Mouse (Mus musculus) hindbrain, embryonic 14.5 days (tissue): ENCODE measurements around the gene Slc38a3. TPM values are rescaled to one million over a fixed set of nuclear protein-coding genes. Genes with fewer than 3 reads are reported as not detected.

ENCODE experiments used
- ATAC-seq: fragments of 200-750 bp; cut with Nextera tagmentation; 2 replicates; pipeline ENCODE4 v1.8.0; 2017; ENCODE audit warnings: moderate number of reproducible peaks, mild to moderate bottlenecking, moderate TSS enrichment, moderate library complexity; ENCODE audit not compliant: low FRiP score
- DNase-seq: peaks from one replicate; pipeline ENCODE4 v3.0.0-alpha.2; 2015; ENCODE audit warnings: low spot score
- H3K27ac ChIP-seq: fragments of 300-500 bp; sonication (generic); 2 replicates; pipeline ENCODE4 v1.5.1; 2014; ENCODE audit warnings: mild to moderate bottlenecking, moderate library complexity
- H3K27me3 ChIP-seq: fragments of 300-500 bp; sonication (generic); 2 replicates; pipeline ENCODE4 v1.6.1; 2014; ENCODE audit warnings: mild to moderate bottlenecking, low read length, mixed read lengths; ENCODE audit not compliant: control insufficient read depth, insufficient read depth
- H3K36me3 ChIP-seq: fragments of 300-500 bp; sonication (generic); replicated peaks from 2 replicates; pipeline ENCODE4 v1.6.1; 2014; ENCODE audit not compliant: control insufficient read depth, insufficient read depth
- H3K4me1 ChIP-seq: fragments of 300-500 bp; sonication (generic); replicated peaks from 2 replicates; pipeline ENCODE4 v1.6.1; 2014; ENCODE audit warnings: antibody characterized with exemption, low read length, mixed read lengths; ENCODE audit not compliant: control insufficient read depth, insufficient read depth
- H3K4me2 ChIP-seq: fragments of 300-500 bp; sonication (generic); replicated peaks from 2 replicates; pipeline ENCODE4 v1.6.1; 2014; ENCODE audit warnings: mild to moderate bottlenecking, moderate library complexity
- H3K4me3 ChIP-seq: fragments of 300-500 bp; sonication (generic); replicated peaks from 2 replicates; pipeline ENCODE4 v1.5.1; 2014; ENCODE audit warnings: mild to moderate bottlenecking, low read length
- H3K9ac ChIP-seq: fragments of 300-500 bp; sonication (generic); 2 replicates; pipeline ENCODE4 v1.6.1; 2014
- H3K9me3 ChIP-seq: fragments of 300-500 bp; sonication (generic); 2 replicates; pipeline ENCODE4 v1.6.1; 2016; ENCODE audit warnings: low read length; ENCODE audit not compliant: control insufficient read depth
- WGBS: fragments of 180-500 bp; shearing (Covaris S2); extraction: QIAGEN DNeasy Blood & Tissue Kit; methylation state at CpG from one replicate; pipeline ENCODE4 v1.1.7; 2014; 5-methylcytosine and 5-hydroxymethylcytosine counted together
- polyA plus RNA-seq: library from polyadenylated mRNA; unstranded; fragments of >200 nt; fragmentation: Nextera tagmentation; extraction: Ambion mirVana; gene quantifications from 2 replicates; pipeline ENCODE4 v1.2.1, GENCODE M21; 2014

The Slc38a3 gene
- polyA plus RNA-seq, 1 experiment from 2014 or later: 48.3 TPM

DNA sequence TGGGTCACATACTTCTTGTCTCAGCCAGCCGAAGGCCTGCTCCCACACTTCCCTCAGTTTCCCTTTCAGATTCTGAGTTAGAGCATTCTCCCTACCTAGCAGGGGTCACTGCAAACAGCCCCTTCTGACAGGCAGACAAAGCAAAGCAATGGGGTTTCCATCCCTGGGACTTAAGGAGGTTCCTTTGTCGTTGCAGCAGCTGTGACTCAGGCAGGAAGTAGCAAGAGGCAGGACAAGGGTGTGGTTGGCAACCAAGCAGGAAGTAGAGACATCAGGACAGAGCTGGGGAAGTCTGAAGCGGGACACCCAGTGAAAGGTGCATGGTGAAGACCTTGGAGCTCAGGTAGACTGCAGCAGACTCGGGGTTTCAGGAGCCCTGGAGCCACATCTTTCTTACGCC lies 44.8 kb downstream of the Slc38a3 start:
- Histone ChIP-seq H3K9me3 (no peaks in the 10 kb centered on the region), H3K36me3 (peaks cover 30% of the 10 kb centered on the region), H3K27ac (peak overlapping the region; percentile 43), H3K4me1 (peaks cover 39% of the 10 kb centered on the region), H3K4me2 (no peak overlapping the region), H3K9ac (no peak overlapping the region), H3K27me3 (no peaks in the 10 kb centered on the region), H3K4me3 (no peak overlapping the region)
- ATAC-seq: no peak
- DNase-seq: no peak
- 64% methylated on average over 5 of the region's 5 CpGs for WGBS

DNA sequence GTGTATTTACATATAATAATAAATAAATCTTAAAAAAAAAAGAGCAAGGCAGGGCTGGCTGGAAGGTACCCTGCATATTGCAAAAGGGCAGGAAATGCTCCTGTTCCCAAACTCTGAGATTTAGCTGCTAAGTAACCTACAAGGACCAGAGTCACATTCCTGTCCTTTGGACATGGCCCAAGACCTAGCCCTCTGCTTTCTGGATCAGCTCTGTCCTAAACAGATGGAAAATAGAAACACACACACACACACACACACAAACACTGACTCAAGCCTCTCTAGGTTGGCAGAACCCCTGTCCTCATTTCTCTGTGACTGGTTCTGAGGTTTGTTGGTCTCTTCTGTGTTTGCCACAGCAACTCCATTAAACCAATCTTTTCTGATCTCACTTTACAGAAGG lies 48.4 kb downstream of the Slc38a3 start:
- Histone ChIP-seq H3K27me3 (no peaks in the 10 kb centered on the region), H3K4me3 (no peak overlapping the region), H3K9me3 (no peaks in the 10 kb centered on the region), H3K27ac (no peak overlapping the region), H3K4me2 (no peak overlapping the region), H3K9ac (no peak overlapping the region), H3K4me1 (peaks cover 11% of the 10 kb centered on the region; the same call in 1 of the 2 replicates), H3K36me3 (peaks cover 64% of the 10 kb centered on the region)
- ATAC-seq: no peak
- no peak for DNase-seq

DNA sequence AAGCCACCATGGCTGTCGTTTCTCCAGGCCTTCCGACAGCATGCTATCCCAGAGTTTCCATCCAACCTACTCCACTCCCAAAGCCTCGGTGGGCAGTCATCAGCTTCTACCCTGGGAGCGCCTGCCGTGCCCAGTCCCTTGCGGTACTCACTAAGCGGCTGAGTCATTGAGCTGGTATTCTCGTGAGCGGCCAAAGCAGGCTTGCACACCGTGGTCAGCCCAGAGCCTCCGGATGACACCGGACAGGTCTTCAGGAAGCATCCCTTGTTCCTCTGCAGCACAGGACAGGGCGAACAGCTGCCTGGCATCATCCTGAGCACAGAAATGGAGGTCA lies 49.8 kb downstream of the Slc38a3 start:
- no peak overlapping the region for H3K4me3 ChIP-seq
- H3K9me3 ChIP-seq: no peaks in the 10 kb centered on the region
- ATAC-seq (no peak), DNase-seq (no peak)
- WGBS: 75% methylated on average over 13 of the region's 13 CpGs
- no peak overlapping the region for H3K9ac ChIP-seq
- no peak overlapping the region for H3K4me2 ChIP-seq
- H3K27me3 ChIP-seq: no peaks in the 10 kb centered on the region
- peaks cover 71% of the 10 kb centered on the region for H3K36me3 ChIP-seq
- H3K4me1 ChIP-seq: peaks cover 7% of the 10 kb centered on the region; the same call in 1 of the 2 replicates
- peak overlapping the region; percentile 66 for H3K27ac ChIP-seq

DNA sequence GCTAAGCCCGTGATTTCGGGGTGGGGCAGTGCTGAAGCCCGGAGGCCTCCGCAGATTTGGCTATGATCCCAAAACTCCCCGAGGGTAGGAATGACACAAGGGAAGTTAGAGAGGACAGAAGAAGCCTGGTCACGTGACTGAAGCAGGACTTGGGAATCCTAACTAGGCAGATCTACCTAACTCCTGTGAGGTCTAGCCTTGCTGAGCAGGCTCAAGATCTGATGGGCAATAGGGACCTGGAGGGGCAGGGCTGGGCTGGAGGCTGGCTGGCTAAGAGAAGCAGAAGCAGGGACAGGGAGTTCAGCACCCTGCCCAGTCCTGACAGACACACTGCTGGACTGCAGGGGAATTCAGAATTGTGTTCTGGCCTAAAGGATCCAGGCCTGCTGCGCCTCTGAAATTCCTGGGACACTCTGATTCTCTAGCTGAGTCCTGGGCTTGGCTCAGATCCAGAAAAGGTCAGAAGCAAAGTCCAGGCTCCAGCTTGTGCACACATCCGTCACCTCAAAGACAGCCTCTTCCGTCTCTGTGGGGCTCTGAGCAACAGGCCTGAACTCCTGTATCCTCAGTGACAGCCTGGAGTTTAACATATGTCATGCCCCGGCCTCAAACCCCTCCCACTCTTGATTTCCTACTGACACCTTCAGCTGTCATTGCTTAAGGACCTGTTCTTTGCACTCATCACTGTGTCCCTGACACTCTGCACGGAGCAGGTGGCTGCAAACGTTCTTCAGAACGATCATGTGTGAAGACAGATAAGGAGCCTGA lies 50.4 kb downstream of the Slc38a3 start:
- Histone ChIP-seq H3K4me2 (no peak overlapping the region), H3K27me3 (no peaks in the 10 kb centered on the region), H3K27ac (peak overlapping the region; percentile 66), H3K4me1 (peaks cover 7% of the 10 kb centered on the region; the same call in 1 of the 2 replicates), H3K9ac (no peak overlapping the region), H3K9me3 (no peaks in the 10 kb centered on the region), H3K4me3 (no peak overlapping the region), H3K36me3 (peaks cover 74% of the 10 kb centered on the region)
- ATAC-seq: no peak; the same call in 1 of the 2 replicates
- no peak for DNase-seq
- WGBS: 49% methylated on average over 13 of the region's 13 CpGs

DNA sequence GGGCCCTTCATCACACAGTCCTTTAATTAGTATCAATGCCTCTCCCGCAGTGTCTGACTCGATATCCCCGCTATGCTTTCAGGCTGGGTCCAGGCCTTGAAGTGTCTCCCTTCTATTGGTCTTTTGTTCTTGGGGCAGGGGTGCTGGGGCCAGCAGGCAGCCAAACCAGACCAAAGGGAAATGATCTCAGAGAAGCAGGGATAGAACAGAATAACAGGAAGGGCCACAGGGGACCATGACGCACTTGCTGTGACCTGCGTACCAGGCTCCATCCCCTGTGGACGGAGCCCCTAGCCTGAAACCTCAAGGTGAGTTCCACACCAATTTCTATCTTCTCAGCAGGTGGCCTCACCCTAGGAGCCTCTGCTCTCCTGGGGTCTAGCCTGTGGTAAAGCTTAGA lies 51.2 kb downstream of the Slc38a3 start:
- Histone ChIP-seq H3K27me3 (no peaks in the 10 kb centered on the region), H3K36me3 (peaks cover 78% of the 10 kb centered on the region), H3K27ac (no peak overlapping the region), H3K4me3 (no peak overlapping the region), H3K9me3 (no peaks in the 10 kb centered on the region), H3K4me2 (no peak overlapping the region), H3K9ac (no peak overlapping the region), H3K4me1 (peaks cover 7% of the 10 kb centered on the region; the same call in 1 of the 2 replicates)
- no peak for DNase-seq
- 92% methylated on average over 6 of the region's 6 CpGs for WGBS
- no peak for ATAC-seq

DNA sequence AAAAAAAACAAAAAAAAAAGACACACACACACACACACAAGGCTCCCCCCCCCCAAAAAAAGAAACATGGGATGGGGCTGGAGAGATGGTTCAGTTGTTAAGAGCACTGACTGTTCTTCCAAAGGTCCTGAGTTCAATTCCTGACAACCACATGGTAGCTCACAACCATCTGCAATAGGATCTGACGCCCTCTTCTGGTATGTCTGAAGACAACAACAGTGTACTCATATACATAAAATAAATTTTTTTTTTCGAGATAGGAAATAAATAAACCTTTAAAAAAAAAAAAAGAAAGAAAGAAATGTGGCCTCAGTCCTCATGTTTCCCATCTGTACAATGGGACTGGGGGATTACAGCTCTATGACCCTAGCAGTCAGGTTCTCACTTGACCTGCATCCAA lies 51.9 kb downstream of the Slc38a3 start:
- Histone ChIP-seq H3K27me3 (no peaks in the 10 kb centered on the region), H3K9me3 (no peaks in the 10 kb centered on the region), H3K4me1 (peaks cover 8% of the 10 kb centered on the region; the same call in 1 of the 2 replicates), H3K27ac (no peak overlapping the region), H3K9ac (no peak overlapping the region), H3K4me3 (no peak overlapping the region), H3K36me3 (peaks cover 73% of the 10 kb centered on the region), H3K4me2 (no peak overlapping the region)
- DNase-seq: no peak
- no peak for ATAC-seq
- WGBS: 92% methylated on average over 2 of the region's 2 CpGs

DNA sequence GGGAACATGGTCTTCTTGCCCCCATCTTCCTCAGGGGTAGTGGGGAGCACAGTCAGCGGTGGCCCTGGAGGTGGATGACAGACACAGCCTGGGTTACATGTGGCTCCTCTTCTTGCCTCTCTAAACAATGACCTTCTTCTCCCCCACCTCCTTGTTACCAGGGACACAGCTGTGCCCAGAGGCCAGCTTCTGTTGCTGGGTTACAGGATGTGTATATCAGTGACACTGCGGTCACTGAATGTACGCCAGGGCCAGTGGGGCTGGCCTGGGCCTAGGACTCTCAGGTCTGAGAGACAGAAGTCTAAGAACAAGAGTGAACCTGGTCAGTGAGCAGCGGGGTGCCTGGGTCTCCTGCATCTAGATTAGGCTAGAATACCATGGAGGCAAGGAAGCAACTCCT lies 54.3 kb downstream of the Slc38a3 start:
- H3K9ac ChIP-seq: no peak overlapping the region
- H3K36me3 ChIP-seq: peaks cover 63% of the 10 kb centered on the region
- H3K4me2 ChIP-seq: no peak overlapping the region
- H3K4me1 ChIP-seq: peaks cover 19% of the 10 kb centered on the region
- ATAC-seq (no peak), DNase-seq (no peak)
- H3K27ac ChIP-seq: no peak overlapping the region
- no peaks in the 10 kb centered on the region for H3K27me3 ChIP-seq
- no peak overlapping the region for H3K4me3 ChIP-seq
- no peaks in the 10 kb centered on the region for H3K9me3 ChIP-seq
- 43% methylated on average over 4 of the region's 4 CpGs for WGBS

DNA sequence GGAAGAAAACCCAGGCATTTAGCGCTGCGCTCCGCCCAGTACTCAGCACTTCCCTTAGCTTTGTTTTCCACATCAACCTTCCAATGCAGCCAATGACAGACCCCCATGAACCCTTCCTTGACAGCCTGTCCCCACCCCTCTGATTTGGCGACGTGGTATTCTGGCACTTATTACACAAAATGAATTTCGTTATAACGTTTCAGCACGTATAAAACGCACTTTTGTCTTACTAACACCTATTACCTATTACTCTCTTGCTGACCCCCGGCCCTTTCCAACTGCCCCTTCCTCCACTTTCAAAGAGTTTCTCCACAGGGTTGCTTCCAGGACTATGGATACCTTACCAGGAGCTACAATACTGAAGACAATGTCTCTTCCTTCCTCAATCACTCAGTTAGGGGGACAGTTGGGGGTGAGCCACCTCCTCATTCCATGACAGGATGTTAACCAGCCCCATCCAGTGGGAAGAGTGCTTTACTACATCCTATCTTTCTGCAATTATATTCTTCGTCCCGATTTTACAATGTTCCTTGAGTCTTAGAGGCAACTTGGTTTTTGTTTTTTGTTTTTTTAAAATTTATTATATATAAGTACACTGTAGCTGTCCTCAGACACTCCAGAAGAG lies 56.3 kb downstream of the Slc38a3 start:
- H3K4me1 ChIP-seq: peaks cover 12% of the 10 kb centered on the region
- DNase-seq (no peak), ATAC-seq (no peak)
- 12% methylated on average over 12 of the region's 12 CpGs for WGBS
- H3K9me3 ChIP-seq: no peaks in the 10 kb centered on the region
- peak overlapping the region; percentile 86 for H3K9ac ChIP-seq
- H3K4me2 ChIP-seq: peak overlapping the region; percentile 75
- H3K36me3 ChIP-seq: peaks cover 44% of the 10 kb centered on the region
- peak overlapping the region; percentile 34 for H3K4me3 ChIP-seq
- no peaks in the 10 kb centered on the region for H3K27me3 ChIP-seq
- H3K27ac ChIP-seq: peak overlapping the region; percentile 100

DNA sequence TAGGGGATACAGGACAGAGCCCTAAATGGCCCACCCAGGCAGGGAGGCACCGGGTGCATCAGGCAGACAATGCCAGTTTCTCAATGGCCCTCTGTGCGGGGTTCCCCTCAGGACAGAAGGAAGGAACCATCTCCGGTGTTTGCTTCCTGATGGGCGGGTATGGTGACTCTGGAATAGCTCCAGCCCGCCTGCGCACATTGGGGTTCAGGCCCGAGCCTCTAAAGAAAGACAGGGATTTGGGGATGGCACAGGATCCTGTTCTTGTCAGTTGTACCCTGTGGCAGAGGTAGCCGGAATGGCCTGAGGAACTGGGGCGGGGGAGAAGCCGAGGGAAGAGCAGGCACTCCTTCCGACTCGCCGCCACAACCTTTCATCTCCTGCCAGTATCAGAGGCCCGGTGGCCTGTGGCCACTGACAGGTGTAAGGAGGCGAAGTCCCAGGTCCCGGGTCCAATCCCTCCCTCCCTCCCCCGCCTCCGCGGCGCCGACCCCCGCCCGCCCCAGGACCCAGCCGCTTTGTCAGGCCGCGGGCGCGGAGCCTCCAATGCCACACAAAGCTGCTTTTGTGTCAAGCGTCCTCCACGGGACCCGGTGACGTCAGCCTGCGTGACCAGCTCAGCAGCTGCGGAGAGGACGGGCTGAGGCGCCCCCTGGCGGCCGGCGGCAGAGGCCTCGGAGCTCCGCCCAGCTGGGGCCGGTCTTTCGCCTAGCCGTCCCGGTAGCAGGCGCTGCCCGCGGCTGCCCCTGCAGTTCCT lies 57.0 kb downstream of the Slc38a3 start:
- Histone ChIP-seq H3K27me3 (no peaks in the 10 kb centered on the region), H3K4me1 (peaks cover 12% of the 10 kb centered on the region), H3K27ac (peak overlapping the region; percentile 100), H3K9me3 (no peaks in the 10 kb centered on the region), H3K36me3 (peaks cover 37% of the 10 kb centered on the region), H3K4me2 (peak overlapping the region; percentile 75), H3K9ac (peak overlapping the region; percentile 86), H3K4me3 (peak overlapping the region; percentile 34)
- DNase-seq (peak; percentile 99), ATAC-seq (peak; percentile 95)
- under 1% methylated on average over 45 of the region's 48 CpGs for WGBS
